Mouse (Mus musculus) heart, embryonic 12.5 days (tissue): Measurements from ENCODE around the gene Tiprl. TPM values are rescaled to one million over a fixed set of nuclear protein-coding genes. Genes with fewer than 3 reads are reported as not detected.
A peak's percentile ranks its signal among the peaks of the same experiment; 100 is the strongest.

ENCODE experiments used
- ATAC-seq: fragments of 200-750 bp; cut with Nextera tagmentation; 2 replicates; pipeline ENCODE4 v1.8.0; 2017; ENCODE audit warnings: moderate TSS enrichment, moderate library complexity; ENCODE audit not compliant: insufficient number of reproducible peaks, low FRiP score
- H3K27ac ChIP-seq: fragments of 300-500 bp; sonication (generic); 2 replicates; pipeline ENCODE4 v1.5.1; 2016; ENCODE audit warnings: mild to moderate bottlenecking, moderate library complexity; ENCODE audit not compliant: poor library complexity, severe bottlenecking
- H3K27me3 ChIP-seq: fragments of 300-500 bp; sonication (generic); replicated peaks from 2 replicates; pipeline ENCODE4 v1.6.1; 2016; ENCODE audit warnings: mild to moderate bottlenecking, moderate library complexity
- H3K36me3 ChIP-seq: fragments of 300-500 bp; sonication (generic); 2 replicates; pipeline ENCODE4 v1.6.1; 2016; ENCODE audit warnings: mild to moderate bottlenecking, moderate library complexity
- H3K4me1 ChIP-seq: fragments of 300-500 bp; sonication (generic); replicated peaks from 2 replicates; pipeline ENCODE4 v1.6.1; 2016; ENCODE audit warnings: mild to moderate bottlenecking
- H3K4me2 ChIP-seq: fragments of 300-500 bp; sonication (generic); 2 replicates; pipeline ENCODE4 v1.6.1; 2016; ENCODE audit warnings: mild to moderate bottlenecking, moderate library complexity
- H3K4me3 ChIP-seq: fragments of 300-500 bp; sonication (generic); 2 replicates; pipeline ENCODE4 v1.5.1; 2016; ENCODE audit warnings: mild to moderate bottlenecking
- H3K9ac ChIP-seq: fragments of 300-500 bp; sonication (generic); 2 replicates; pipeline ENCODE4 v1.6.1; 2016; ENCODE audit warnings: mild to moderate bottlenecking, moderate library complexity
- H3K9me3 ChIP-seq: fragments of 300-500 bp; sonication (generic); replicated peaks from 2 replicates; pipeline ENCODE4 v1.6.1; 2016; ENCODE audit warnings: mild to moderate bottlenecking, moderate library complexity
- WGBS: fragments of 180-500 bp; shearing (Covaris S2); methylation state at CpG from one replicate; pipeline ENCODE4 v1.1.7; 2016; 5-methylcytosine and 5-hydroxymethylcytosine counted together
- polyA plus RNA-seq: library from polyadenylated mRNA; unstranded; fragments of >200 nt; fragmentation: Nextera tagmentation; extraction: Ambion mirVana; gene quantifications from 2 replicates; pipeline ENCODE4 v1.2.1, GENCODE M21; 2016

Gene Tiprl
- polyA plus RNA-seq: 89.7 and 92.2 TPM in 2 replicates

DNA sequence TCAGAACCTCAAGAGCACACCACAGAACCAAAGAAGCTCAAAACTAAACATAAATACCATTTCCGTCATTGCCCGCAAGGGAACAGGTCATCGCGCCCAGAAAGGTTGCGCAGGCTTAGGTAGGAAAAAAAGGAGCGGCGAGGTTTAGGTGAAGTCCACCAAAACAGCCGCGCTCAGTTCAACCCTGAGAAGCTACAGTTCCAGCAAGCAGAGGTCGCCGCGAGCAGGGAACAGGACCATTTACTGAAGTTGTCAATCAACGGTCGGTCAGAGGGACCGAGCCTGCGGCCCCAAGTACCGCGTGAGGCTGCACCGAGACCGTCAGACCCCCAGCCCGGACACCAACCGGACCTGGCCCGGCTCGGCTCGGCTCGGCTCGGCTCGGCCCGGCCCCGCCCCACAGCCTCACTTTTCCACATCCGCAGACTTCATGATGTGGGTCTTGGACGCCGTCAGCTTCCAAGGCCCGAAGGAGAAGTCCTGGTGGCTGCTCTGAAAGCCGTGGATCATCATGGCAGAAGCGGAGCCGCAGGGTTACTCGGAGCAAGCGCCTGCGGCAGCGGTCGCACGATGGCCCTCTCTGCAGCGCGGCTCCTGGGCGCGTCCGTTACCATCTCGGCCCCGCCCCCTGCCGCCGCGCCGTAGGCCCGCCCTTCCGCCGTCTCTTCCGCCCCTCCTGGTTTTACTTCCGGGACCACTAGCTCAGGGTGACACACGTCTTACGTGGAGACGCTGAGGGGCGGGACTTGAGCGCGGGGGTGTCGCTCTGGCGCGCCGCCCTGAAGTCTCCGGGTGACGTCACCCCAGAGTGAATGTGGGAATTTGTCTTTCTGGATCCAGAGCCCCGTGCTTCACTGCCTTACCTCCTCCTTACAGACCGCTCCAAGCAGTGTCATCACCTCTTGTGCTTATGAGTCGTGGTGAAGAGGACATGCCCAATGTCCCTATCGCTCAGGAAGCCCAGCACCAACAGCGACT is at the start of gene Tiprl:
TSS of gene Tiprl (minus strand) at position 676 of the 978 bp plus-strand sequence.
- peaks cover 18% of the 10 kb centered on the region for H3K4me1 ChIP-seq
- H3K4me2 ChIP-seq: peak within 1 kb of the TSS; percentile 98
- H3K9me3 ChIP-seq: no peaks in the 10 kb centered on the region
- under 1% methylated on average over 75 of the region's 76 CpGs for WGBS
- H3K27ac ChIP-seq: peak within 1 kb of the TSS; percentile 98
- ATAC-seq: peak; percentile 100
- H3K36me3 ChIP-seq: no peaks in the 10 kb centered on the region
- H3K9ac ChIP-seq: peak within 1 kb of the TSS; percentile 94
- no peaks in the 10 kb centered on the region for H3K27me3 ChIP-seq
- peak within 1 kb of the TSS; percentile 79 for H3K4me3 ChIP-seq

DNA sequence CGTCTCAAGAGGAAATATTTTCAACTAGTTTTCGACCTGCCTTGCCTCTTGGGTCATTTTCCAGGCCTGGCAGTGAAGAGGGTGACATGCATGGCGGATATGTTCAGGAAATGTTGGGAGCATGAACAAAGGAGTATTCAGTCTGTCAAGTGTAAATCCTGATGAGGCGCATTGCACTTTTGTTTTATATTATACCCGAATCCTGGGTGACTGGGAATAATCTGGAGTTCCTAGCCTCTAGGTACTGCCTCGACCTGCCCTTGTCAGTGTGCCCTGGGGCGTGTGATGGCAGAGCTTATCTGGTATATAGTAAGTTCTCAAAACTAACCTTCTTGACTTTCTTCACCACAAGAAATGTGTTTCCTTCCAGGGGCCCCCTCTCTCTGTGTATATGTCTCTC is 47.3 kb upstream of the Tiprl start:
- no peak for ATAC-seq
- H3K27me3 ChIP-seq: no peaks in the 10 kb centered on the region
- H3K4me1 ChIP-seq: peaks cover 20% of the 10 kb centered on the region
- H3K4me2 ChIP-seq: no peak overlapping the region
- H3K27ac ChIP-seq: no peak overlapping the region
- 0 out of 2 replicates have a peak, but pooled peaks cover 4% of the 10 kb centered on the region for H3K36me3 ChIP-seq
- WGBS: 66% methylated on average over 7 of the region's 7 CpGs
- H3K4me3 ChIP-seq: no peak overlapping the region
- no peaks in the 10 kb centered on the region for H3K9me3 ChIP-seq
- no peak overlapping the region for H3K9ac ChIP-seq

DNA sequence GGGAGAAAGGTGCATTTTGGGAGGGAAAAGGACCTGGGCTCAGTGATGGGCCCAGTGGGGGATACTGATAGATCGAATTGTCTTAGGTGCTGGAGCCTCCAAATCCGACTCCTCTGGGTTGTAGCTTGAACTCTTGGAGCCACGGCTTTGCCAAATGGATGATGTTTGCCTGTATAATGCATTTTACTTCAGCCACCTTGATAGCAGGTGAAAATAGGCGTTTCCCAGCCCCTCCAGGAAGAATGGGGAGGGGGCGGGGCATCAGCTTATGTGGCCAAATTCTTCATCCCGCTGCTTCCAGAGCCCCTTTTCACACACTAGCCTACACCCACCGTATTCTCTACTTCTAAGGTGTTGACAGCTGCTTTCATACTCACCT is 46.2 kb upstream of the Tiprl start:
- Histone ChIP-seq H3K9me3 (no peaks in the 10 kb centered on the region), H3K36me3 (no peaks in the 10 kb centered on the region), H3K4me3 (peak overlapping the region; percentile 80), H3K27me3 (no peaks in the 10 kb centered on the region), H3K27ac (no peak overlapping the region), H3K9ac (no peak overlapping the region), H3K4me2 (peak overlapping the region; percentile 82), H3K4me1 (peaks cover 20% of the 10 kb centered on the region)
- no peak for ATAC-seq
- WGBS: 14% methylated on average over 7 of the region's 7 CpGs

DNA sequence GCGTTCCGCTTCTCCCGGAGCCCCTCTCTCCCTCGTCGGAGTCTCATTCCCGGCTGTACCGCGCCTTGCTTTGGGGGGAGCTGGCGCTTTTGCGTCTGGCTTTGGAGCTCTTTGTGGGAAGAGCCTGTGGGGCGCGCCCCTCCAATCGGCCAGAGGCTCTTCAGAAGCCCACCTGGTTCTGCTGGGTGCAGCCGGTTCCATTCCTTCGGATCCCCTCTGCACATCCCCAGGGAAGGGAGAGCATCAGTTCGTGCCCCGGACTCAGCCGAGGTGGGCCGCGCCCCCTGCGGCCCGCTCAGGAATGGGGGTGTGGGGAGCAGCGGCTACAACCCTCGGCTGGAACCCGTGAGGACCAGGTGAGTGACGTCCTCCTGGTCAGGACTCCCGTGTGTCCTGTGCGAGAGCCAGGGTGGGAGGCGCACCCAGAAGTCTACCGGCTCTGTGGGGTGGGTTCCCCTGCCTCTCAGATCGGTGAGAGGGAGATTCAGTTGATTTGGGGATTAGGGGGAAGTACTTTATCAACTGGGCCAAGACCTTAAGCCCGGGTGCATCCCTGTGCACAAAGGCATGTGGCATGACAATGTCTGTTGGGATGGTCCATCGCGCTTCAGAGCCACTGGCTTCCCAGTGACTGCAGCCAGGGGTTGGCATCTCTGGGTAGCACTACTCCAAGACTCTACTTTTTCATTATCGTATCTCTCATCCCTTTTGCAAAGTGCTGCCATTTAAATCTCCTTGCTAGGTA is 45.6 kb upstream of the Tiprl start:
- Histone ChIP-seq H3K4me2 (peak overlapping the region; percentile 82), H3K27me3 (no peaks in the 10 kb centered on the region), H3K27ac (peak overlapping the region; percentile 63; the same call in 1 of the 2 replicates), H3K9me3 (no peaks in the 10 kb centered on the region), H3K4me3 (peak overlapping the region; percentile 80), H3K9ac (peak overlapping the region; percentile 87), H3K36me3 (no peaks in the 10 kb centered on the region), H3K4me1 (peaks cover 20% of the 10 kb centered on the region)
- peak; percentile 54 for ATAC-seq
- WGBS: under 1% methylated on average over 35 of the region's 35 CpGs

DNA sequence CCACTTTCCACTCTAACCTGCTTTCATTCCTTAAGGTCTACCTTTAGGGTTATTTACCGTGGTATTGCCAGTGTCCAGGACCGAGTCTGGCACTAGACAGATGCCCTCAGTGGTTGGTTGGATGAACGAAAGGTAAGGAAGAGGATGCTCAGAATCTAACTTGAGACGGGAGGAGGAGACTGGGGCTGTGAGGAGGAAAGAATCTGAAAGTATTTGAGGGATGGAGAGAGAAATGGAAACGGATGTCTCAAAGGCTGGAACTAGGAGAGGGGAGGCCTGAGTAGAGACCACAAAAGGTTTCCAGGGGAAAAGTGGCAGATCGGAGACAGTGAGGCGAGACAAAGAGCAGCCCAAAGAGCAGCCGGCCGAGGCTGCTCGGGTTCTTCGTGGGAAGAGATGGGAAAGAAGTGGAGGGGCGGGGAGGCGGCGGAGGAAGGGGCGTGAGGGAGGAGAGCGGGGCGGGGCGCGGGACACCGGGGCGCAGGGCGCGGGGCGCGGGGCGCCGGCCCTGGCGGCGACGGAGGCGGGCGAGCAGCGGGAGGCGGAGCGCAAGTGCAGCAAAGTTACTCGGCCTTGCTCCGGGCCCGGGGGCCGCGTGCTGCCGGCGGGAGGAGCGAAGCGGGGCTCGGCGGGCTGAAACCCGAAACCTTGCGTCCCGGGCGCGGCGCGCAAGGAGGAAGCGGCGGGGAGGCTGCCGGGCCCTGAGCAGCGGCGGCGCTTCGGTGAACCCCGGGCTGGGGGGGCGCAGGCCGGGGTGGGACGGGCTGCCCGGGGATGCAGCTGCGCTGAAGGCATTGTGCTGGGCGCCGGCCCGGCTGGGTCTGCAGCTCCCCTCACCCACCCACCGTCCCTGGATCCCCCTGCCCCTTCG is 44.8 kb upstream of the Tiprl start:
- Histone ChIP-seq H3K9me3 (no peaks in the 10 kb centered on the region), H3K4me2 (peak overlapping the region; percentile 82), H3K36me3 (no peaks in the 10 kb centered on the region), H3K4me3 (peak overlapping the region; percentile 80), H3K27ac (peak overlapping the region; percentile 63), H3K27me3 (no peaks in the 10 kb centered on the region), H3K4me1 (peaks cover 20% of the 10 kb centered on the region), H3K9ac (peak overlapping the region; percentile 87)
- ATAC-seq: peak; percentile 82
- WGBS: under 1% methylated on average over 68 of the region's 71 CpGs

DNA sequence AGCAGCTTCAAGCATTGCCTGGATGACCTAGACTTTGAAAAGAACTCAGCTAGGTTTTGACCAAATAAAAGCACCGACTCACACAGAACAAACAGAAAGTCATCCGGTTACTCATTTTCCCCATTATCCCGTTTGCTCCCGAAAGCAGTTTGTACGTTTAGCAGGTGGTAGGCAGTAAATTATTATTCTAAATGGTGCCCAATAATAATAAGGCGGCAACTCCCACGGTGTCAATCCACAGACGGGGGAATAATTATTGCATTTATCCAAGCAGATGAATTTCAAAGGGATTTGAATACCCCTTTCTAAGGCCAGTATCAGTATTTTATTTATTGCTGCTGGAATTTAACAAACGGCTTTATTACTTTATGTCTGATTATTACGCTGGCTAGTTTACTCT is 43.9 kb upstream of the Tiprl start:
- Histone ChIP-seq H3K36me3 (no peaks in the 10 kb centered on the region), H3K27ac (no peak overlapping the region), H3K9ac (no peak overlapping the region), H3K4me1 (peaks cover 20% of the 10 kb centered on the region), H3K9me3 (no peaks in the 10 kb centered on the region), H3K4me2 (peak overlapping the region; percentile 82; the same call in 1 of the 2 replicates), H3K4me3 (no peak overlapping the region), H3K27me3 (no peaks in the 10 kb centered on the region)
- 75% methylated on average over 10 of the region's 10 CpGs for WGBS
- ATAC-seq: no peak

DNA sequence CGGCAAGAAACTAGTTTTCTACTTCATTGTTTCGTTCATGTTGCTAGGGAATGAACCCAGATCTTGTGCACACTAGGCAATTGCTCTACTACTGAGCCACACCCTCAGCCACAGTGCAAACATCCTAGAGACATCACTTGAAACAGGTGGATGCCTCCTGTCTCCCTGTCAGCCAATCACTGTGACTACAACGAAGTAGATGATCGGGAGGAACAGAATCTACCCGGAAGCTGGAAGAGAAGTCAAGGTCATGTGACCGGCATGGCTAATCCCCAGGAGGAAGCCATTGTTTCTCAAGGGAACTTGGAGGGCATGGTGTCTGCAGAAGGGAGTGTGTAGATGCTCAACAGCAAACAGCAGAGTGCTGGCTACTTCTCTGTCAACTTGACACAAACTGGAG is 38.1 kb upstream of the Tiprl start:
- Histone ChIP-seq H3K27ac (no peak overlapping the region), H3K36me3 (no peaks in the 10 kb centered on the region), H3K27me3 (no peaks in the 10 kb centered on the region), H3K4me1 (no peaks in the 10 kb centered on the region), H3K4me3 (no peak overlapping the region), H3K4me2 (no peak overlapping the region), H3K9me3 (no peaks in the 10 kb centered on the region), H3K9ac (no peak overlapping the region)
- WGBS: 76% methylated on average over 6 of the region's 6 CpGs
- no peak for ATAC-seq

DNA sequence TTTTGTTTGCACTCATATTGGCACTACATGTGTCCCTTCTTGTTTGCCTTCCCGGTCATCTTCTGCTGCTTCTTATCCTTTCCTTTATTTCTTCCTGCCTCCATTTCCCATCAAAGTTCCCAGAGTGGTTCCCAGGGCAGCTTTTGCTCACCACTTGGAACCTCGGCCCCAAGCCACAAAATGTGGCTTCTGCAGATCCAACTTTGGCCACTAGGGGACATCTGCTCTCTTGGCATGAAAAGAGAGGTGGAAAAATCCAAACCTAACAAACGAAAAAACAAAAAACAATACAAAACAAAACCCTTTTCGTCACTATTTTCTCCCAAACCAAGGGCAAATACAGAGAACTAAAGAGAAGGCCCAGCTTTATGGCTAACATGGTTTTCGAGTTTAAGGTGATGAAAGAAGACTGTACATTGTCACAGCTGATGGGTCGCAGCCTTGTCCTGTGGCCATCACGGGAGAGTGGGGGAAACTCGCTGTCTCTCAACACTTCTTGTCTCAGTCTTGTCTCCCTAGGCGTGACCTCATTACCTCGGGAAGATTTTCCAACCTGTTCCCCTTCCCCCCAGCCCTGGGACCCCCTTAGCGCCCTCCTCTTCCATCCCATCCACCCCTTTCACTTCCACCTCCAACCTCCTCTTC is 15.4 kb upstream of the Tiprl start:
- Histone ChIP-seq H3K27me3 (no peaks in the 10 kb centered on the region), H3K4me1 (no peaks in the 10 kb centered on the region; the same call in 1 of the 2 replicates), H3K9ac (no peak overlapping the region), H3K36me3 (no peaks in the 10 kb centered on the region), H3K4me3 (peak overlapping the region; percentile 10), H3K4me2 (peak overlapping the region; percentile 50), H3K9me3 (no peaks in the 10 kb centered on the region), H3K27ac (no peak overlapping the region)
- WGBS: 24% methylated on average over 11 of the region's 11 CpGs
- no peak for ATAC-seq

DNA sequence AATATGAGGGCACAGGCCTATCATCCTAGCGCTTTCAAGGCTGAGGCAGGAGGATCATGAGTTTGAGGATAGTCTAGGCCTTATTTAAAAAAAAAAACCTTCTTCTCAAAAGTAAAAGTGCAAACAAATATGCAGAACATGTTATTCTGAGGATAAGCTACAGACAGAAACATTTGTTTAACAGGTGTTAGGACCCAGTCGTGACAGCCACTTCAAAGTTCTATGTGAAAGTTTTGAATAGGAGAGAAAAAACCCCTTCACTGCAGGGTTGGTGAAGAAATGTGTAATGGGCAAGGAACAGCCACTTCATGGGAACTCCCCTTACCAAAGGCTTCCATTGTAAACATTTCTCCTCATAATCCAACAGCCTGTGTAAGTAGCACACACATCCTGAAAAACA is 13.8 kb upstream of the Tiprl start:
- no peak overlapping the region for H3K9ac ChIP-seq
- no peaks in the 10 kb centered on the region for H3K36me3 ChIP-seq
- WGBS: 79% methylated on average over 2 of the region's 2 CpGs
- ATAC-seq: no peak
- H3K4me1 ChIP-seq: no peaks in the 10 kb centered on the region; the same call in 1 of the 2 replicates
- no peaks in the 10 kb centered on the region for H3K27me3 ChIP-seq
- no peak overlapping the region for H3K4me3 ChIP-seq
- H3K27ac ChIP-seq: no peak overlapping the region
- no peaks in the 10 kb centered on the region for H3K9me3 ChIP-seq
- H3K4me2 ChIP-seq: no peak overlapping the region

DNA sequence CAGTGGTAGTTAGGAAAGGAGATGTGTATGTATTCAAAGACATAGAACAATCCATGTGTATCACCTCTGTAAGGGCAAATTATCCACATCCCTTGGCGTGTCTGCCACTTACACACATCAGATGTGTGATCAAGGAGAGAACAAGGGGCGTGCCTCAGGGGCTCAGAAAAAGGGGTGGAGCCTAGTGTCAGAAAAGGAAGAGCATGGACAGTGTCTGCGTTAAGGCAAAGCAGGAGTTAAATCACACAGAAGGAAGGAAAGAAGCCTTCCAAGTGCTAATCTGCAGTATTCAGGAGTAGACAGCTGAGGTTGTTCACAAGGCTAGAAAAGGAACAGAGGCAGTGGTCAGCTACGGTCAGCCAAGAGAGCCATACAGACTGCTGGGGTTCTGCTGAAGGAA is 12.0 kb upstream of the Tiprl start:
- WGBS: 44% methylated on average over 4 of the region's 4 CpGs
- ATAC-seq: no peak
- H3K9me3 ChIP-seq: no peaks in the 10 kb centered on the region

More for the DNA sequence above, 12.0 kb upstream of the Tiprl start:
- Histone ChIP-seq H3K4me3 (no peak overlapping the region), H3K27me3 (no peaks in the 10 kb centered on the region), H3K36me3 (no peaks in the 10 kb centered on the region), H3K4me2 (no peak overlapping the region), H3K4me1 (no peaks in the 10 kb centered on the region; the same call in 1 of the 2 replicates), H3K9ac (no peak overlapping the region), H3K27ac (no peak overlapping the region)
